In genomic region chr17:75532469-75532986, GRCm38 (mm10) we compare ENCODE assay signal across 24 mouse cellular contexts.
"Had no signal": no experiment of that assay in that cellular context is flagged by ENCODE, and none has a peak within 500 bp of the region (broad histone marks: within the 10 kb centered on the region; RNA-seq: fewer than 3 reads in every experiment).

No protein-coding gene starts in this region.

- H3K4me1 ChIP-seq: intestine, embryonic 15.5 days; limb, embryonic 10.5 days; limb, embryonic 12.5 days; liver, embryonic 15.5 days had no signal

- H3K4me2 ChIP-seq: heart, embryonic 12.5 days; hindbrain, embryonic 12.5 days; hindbrain, embryonic 14.5 days; intestine, embryonic 15.5 days; limb, embryonic 12.5 days; liver, embryonic 11.5 days; liver, embryonic 13.5 days; liver, embryonic 15.5 days had no signal

- H3K9ac ChIP-seq: heart, embryonic 12.5 days; hindbrain, embryonic 12.5 days; hindbrain, embryonic 14.5 days; intestine, embryonic 15.5 days; limb, embryonic 12.5 days; liver, embryonic 13.5 days; liver, embryonic 15.5 days had no signal

- H3K27me3 ChIP-seq: heart, embryonic 12.5 days; hindbrain, embryonic 12.5 days; intestine, embryonic 15.5 days; limb, embryonic 12.5 days; liver, embryonic 13.5 days; liver, embryonic 15.5 days had no signal

- H3K9me3 ChIP-seq: heart, embryonic 10.5 days; heart, embryonic 12.5 days; hindbrain, embryonic 12.5 days; intestine, embryonic 15.5 days; limb, embryonic 10.5 days; limb, embryonic 12.5 days; liver, embryonic 13.5 days; liver, embryonic 15.5 days had no signal

- DNase-seq: gastrocnemius, adult 2 months; gastrocnemius, postnatal 10 days; gastrocnemius, postnatal 25 days; heart, postnatal 10 days; heart, postnatal 4 days; kidney, adult 8-10 months; kidney, postnatal 10 days; liver; liver, embryonic 13.5 days had no signal

- H3K27ac ChIP-seq: gastrocnemius, adult 2 months; heart, embryonic 10.5 days; hindbrain, embryonic 10.5 days; hindbrain, embryonic 12.5 days; hindbrain, embryonic 14.5 days; intestine, embryonic 15.5 days; layer of hippocampus, adult 2 months; left cerebral cortex, adult 2 months; limb, embryonic 10.5 days; limb, embryonic 12.5 days; liver, embryonic 13.5 days; liver, embryonic 15.5 days had no signal

- H3K36me3 ChIP-seq: intestine, embryonic 15.5 days had no signal

- H3K4me3 ChIP-seq: gastrocnemius, adult 2 months; heart, embryonic 10.5 days; heart, embryonic 12.5 days; hindbrain, embryonic 10.5 days; hindbrain, embryonic 12.5 days; intestine, embryonic 15.5 days; layer of hippocampus, adult 2 months; left cerebral cortex, adult 2 months; limb, embryonic 10.5 days; limb, embryonic 12.5 days; liver, embryonic 13.5 days; liver, embryonic 15.5 days had no signal

- ATAC-seq: hindbrain, embryonic 16.5 days; inflammation-experienced regulatory T-cells, adult 6 months; intestine, embryonic 15.5 days; intestine, postnatal 0 days had no signal
